Mouse (Mus musculus): ENCODE data around the gene Akap2.

- TF ChIP-seq EP300 (optimal IDR thresholded peaks at IDR 0.05) = no peak
- no peak for TF ChIP-seq CTCF (IDR thresholded peaks at IDR 0.05; ENCODE audit: low read depth)
Measured at GRCm38 (mm10) chr4:57682341-57682740, 35.1 kb upstream of the Akap2 start.

All from stomach, postnatal 0 days (tissue).